Mouse (Mus musculus) bone marrow, adult 2 months (tissue): Measurements from ENCODE around the gene Olfr1359.
"Not testable (repeated sequence)": the region's sequence is repeated elsewhere in the genome, so short reads cannot be mapped to it uniquely, and the experiment has no call there.

ENCODE experiments used
- CTCF ChIP-seq: fragments of 200-500 bp; IDR thresholded peaks from 2 replicates; pipeline ENCODE4 v1.5.1; 2011; ENCODE audit warnings: low read length, control low read depth; ENCODE audit not compliant: control insufficient read depth, insufficient read depth
- POLR2A ChIP-seq: fragments of 200-500 bp; IDR thresholded peaks from 2 replicates; pipeline ENCODE4 v1.6.1; 2011; ENCODE audit warnings: low read depth, mild to moderate bottlenecking, control low read depth, low read length, borderline replicate concordance; ENCODE audit not compliant: control insufficient read depth

- TF ChIP-seq CTCF, result not testable (repeated sequence)
- peak; percentile 74; the same call in 1 of the 2 replicates for TF ChIP-seq POLR2A
Observed at GRCm38 (mm10) chr13:21754294-21755001, 56.5 kb downstream of the Olfr1359 start.
